Mouse (Mus musculus) kidney, embryonic 15.5 days (tissue): ENCODE results near the gene Mrvi1. TPM values are rescaled to one million over a fixed set of nuclear protein-coding genes. Genes with fewer than 3 reads are reported as not detected.
A peak's percentile ranks its signal among the peaks of the same experiment; 100 is the strongest.

Experiments
- ATAC-seq: fragments of 200-750 bp; cut with Nextera tagmentation; replicated peaks from 2 replicates; pipeline ENCODE4 v1.8.0; 2017; ENCODE audit warnings: moderate TSS enrichment; ENCODE audit not compliant: low FRiP score
- H3K27ac ChIP-seq: fragments of 300-500 bp; sonication (generic); 2 replicates; pipeline ENCODE4 v1.5.1; 2015; ENCODE audit warnings: mild to moderate bottlenecking, inconsistent platforms
- H3K27me3 ChIP-seq: fragments of 300-500 bp; sonication (generic); 2 replicates; pipeline ENCODE4 v1.6.1; 2015; ENCODE audit warnings: inconsistent platforms
- H3K36me3 ChIP-seq: fragments of 300-500 bp; sonication (generic); 2 replicates; pipeline ENCODE4 v1.6.1; 2015; ENCODE audit warnings: inconsistent platforms
- H3K4me1 ChIP-seq: fragments of 300-500 bp; sonication (generic); 2 replicates; pipeline ENCODE4 v1.6.1; 2015; ENCODE audit warnings: inconsistent platforms
- H3K4me2 ChIP-seq: fragments of 300-500 bp; sonication (generic); 2 replicates; pipeline ENCODE4 v1.6.1; 2015; ENCODE audit warnings: moderate library complexity, mild to moderate bottlenecking, inconsistent platforms
- H3K4me3 ChIP-seq: fragments of 300-500 bp; sonication (generic); replicated peaks from 2 replicates; pipeline ENCODE4 v1.5.1; 2015; ENCODE audit warnings: mild to moderate bottlenecking, inconsistent platforms
- H3K9ac ChIP-seq: fragments of 300-500 bp; sonication (generic); 2 replicates; pipeline ENCODE4 v1.6.1; 2015; ENCODE audit warnings: mild to moderate bottlenecking, inconsistent platforms
- H3K9me3 ChIP-seq: fragments of 300-500 bp; sonication (generic); replicated peaks from 2 replicates; pipeline ENCODE4 v1.6.1; 2016; ENCODE audit warnings: inconsistent platforms
- WGBS: fragments of 180-500 bp; shearing (Covaris S2); methylation state at CpG from one replicate; pipeline ENCODE4 v1.1.7; 2015; ENCODE audit warnings: mixed read lengths; 5-methylcytosine and 5-hydroxymethylcytosine counted together
- polyA plus RNA-seq: library from polyadenylated mRNA; unstranded; fragments of >200 nt; fragmentation: Nextera tagmentation; extraction: Ambion mirVana; gene quantifications from 2 replicates; pipeline ENCODE4 v1.2.1, GENCODE M21; 2015

Mrvi1 gene
- polyA plus RNA-seq = 11.1 and 15.8 TPM in 2 replicates

DNA sequence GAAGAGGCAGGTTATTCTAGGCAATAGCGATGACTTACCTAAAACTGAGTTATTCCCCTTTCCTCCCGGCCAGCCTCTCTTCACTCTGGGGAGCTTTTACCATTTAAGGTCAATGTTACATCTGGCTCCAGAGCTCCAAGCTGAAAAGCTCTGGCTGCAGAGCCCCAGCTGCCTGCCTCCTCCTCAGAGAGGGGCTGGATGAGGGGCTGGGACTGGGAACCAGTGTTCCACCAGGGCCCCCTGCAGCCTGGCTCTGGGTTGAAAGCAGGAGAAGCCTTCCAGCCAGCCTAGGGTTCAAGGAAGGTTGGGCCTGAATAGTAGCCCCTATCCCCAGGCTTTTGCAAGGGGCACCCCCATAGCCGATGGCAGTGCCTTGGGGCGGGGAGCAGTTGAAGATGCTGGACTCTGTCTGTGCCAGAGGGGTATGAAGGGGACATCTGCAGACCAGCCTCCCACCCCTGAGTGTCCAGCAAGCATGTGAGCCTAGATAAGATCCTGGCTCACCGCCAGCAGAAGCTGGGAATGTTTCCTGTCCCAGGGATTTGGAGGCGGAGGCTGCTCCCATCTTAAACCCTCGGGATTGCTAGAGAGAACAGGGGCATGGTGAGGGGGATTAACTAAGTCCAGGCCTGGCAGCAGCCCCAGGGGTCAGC is at the start of gene Mrvi1:
TSS of gene Mrvi1 (minus strand) at position 409 of the 653 bp plus-strand sequence.
- H3K9ac ChIP-seq = peak within 1 kb of the TSS; percentile 4; the same call in 1 of the 2 replicates
- peaks cover 37% of the 10 kb centered on the region for H3K4me1 ChIP-seq
- peak within 1 kb of the TSS; percentile 54 for H3K4me2 ChIP-seq
- H3K36me3 ChIP-seq = no peaks in the 10 kb centered on the region
- peak within 1 kb of the TSS; percentile 34 for H3K4me3 ChIP-seq
- peak within 1 kb of the TSS; percentile 93 for H3K27ac ChIP-seq
- peak; percentile 66 for ATAC-seq
- H3K9me3 ChIP-seq = no peaks in the 10 kb centered on the region
- WGBS = 45% methylated on average over 7 of the region's 7 CpGs
- H3K27me3 ChIP-seq = no peaks in the 10 kb centered on the region

DNA sequence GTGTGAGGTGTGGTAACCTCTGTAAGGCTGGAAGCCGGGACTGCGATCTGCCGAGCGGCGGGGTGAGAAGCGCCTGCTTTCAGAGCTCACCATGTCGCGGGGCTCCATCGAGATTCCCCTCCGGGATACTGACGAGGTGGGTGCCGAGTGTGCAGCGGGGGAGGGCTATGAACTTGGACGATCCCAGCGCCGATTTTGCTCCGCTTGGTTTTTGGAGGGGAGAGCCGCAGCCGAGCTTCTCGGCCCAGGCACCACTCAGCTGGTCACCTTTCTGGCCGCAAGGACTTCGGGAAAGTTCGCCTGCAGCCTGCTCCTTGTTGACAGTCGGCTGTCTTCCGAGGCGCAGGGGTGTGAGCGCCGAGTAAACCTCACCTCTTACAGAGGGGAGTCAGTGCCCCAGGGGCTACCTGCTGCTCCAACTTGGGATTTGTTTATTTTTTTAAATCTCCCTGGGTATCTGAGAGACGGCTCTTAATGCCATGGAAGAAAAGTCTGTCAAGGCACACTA is 46.8 kb upstream of the Mrvi1 start:
- peak; percentile 31 for ATAC-seq
- H3K4me3 ChIP-seq = peak overlapping the region; percentile 78
- under 1% methylated on average over 29 of the region's 29 CpGs for WGBS

DNA sequence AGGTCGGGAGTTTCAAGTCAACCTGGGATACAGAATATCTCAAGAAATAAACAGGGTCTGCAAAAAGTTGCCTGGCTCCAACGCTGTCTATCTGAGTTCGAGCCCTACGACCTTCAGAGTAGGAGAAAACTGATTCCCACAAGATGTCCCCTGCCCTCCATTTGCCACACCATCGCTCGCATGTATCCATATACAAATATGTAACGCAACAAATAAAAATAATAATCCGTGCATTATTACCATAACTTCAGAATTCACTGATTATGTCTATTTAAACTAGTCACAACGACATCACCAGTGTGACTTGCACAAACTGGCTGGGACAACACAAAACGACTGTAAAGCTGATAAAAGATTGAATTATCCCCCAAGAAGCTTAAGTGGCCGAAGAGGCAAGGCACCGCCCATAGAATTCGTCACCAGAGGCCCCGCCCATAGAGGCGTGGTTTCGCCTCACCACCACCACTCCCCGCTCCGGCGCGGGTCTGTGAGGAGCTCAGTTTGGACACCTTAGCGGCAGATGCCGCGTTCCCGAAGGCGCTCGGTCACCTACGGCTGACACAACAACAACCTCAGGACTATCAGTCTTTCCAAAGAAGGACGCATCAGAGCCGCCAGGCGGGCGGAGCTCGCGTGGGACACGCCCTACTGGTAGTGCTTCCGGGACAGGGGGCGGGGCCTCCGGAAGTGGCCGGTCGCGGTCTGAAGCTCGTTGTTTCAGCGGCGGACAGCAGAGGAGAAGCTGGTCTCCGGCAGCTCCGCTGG is 46.2 kb upstream of the Mrvi1 start, which contains the start of gene Ctr9:
TSS of gene Ctr9 (plus strand) at position 671 of the 765 bp plus-strand sequence.
- Histone ChIP-seq H3K4me3 (peak within 1 kb of the TSS; percentile 78), H3K4me2 (peak within 1 kb of the TSS; percentile 63), H3K4me1 (peaks cover 18% of the 10 kb centered on the region), H3K27me3 (no peaks in the 10 kb centered on the region), H3K27ac (peak within 1 kb of the TSS; percentile 93), H3K36me3 (peaks cover 29% of the 10 kb centered on the region), H3K9me3 (no peaks in the 10 kb centered on the region), H3K9ac (peak within 1 kb of the TSS; percentile 67)
- WGBS = 6% methylated on average over 45 of the region's 45 CpGs
- peak; percentile 97 for ATAC-seq

More for the DNA sequence above, 46.8 kb upstream of the Mrvi1 start:
- peaks cover 15% of the 10 kb centered on the region for H3K4me1 ChIP-seq
- H3K4me2 ChIP-seq = peak overlapping the region; percentile 63
- H3K9ac ChIP-seq = peak overlapping the region; percentile 67
- peak overlapping the region; percentile 93 for H3K27ac ChIP-seq
- peaks cover 34% of the 10 kb centered on the region for H3K36me3 ChIP-seq
- H3K27me3 ChIP-seq = no peaks in the 10 kb centered on the region
- no peaks in the 10 kb centered on the region for H3K9me3 ChIP-seq

GRCm38 (mm10) chr7:111024912-111025311 is 42.7 kb upstream of the Mrvi1 start:
- WGBS = 60% methylated on average over 4 of the region's 4 CpGs
- no peak for ATAC-seq
- Histone ChIP-seq H3K4me3 (no peak overlapping the region), H3K9me3 (no peaks in the 10 kb centered on the region), H3K9ac (no peak overlapping the region), H3K4me2 (no peak overlapping the region), H3K36me3 (no peaks in the 10 kb centered on the region), H3K27ac (no peak overlapping the region), H3K27me3 (no peaks in the 10 kb centered on the region), H3K4me1 (peaks cover 17% of the 10 kb centered on the region)

- ATAC-seq = no peak
- no peak overlapping the region for H3K4me3 ChIP-seq
- H3K4me2 ChIP-seq = no peak overlapping the region
These were observed 41.9 kb upstream of the Mrvi1 start for GRCm38 (mm10) chr7:111024068-111024594.

GRCm38 (mm10) chr7:111020814-111021213 is 38.6 kb upstream of the Mrvi1 start:
- H3K9me3 ChIP-seq = no peaks in the 10 kb centered on the region
- no peak overlapping the region for H3K27ac ChIP-seq
- no peak overlapping the region for H3K4me3 ChIP-seq
- H3K4me2 ChIP-seq = no peak overlapping the region
- WGBS = 61% methylated on average over 4 of the region's 4 CpGs
- no peaks in the 10 kb centered on the region for H3K27me3 ChIP-seq
- H3K4me1 ChIP-seq = peaks cover 9% of the 10 kb centered on the region
- H3K36me3 ChIP-seq = no peaks in the 10 kb centered on the region
- ATAC-seq = no peak
- H3K9ac ChIP-seq = no peak overlapping the region

More at GRCm38 (mm10) chr7:111024068-111024594, 41.9 kb upstream of the Mrvi1 start:
- peak overlapping the region; percentile 79 for H3K27ac ChIP-seq
- 41% methylated on average over 8 of the region's 8 CpGs for WGBS
- H3K36me3 ChIP-seq = no peaks in the 10 kb centered on the region
- no peaks in the 10 kb centered on the region for H3K27me3 ChIP-seq
- H3K9ac ChIP-seq = no peak overlapping the region
- no peaks in the 10 kb centered on the region for H3K9me3 ChIP-seq
- peaks cover 12% of the 10 kb centered on the region for H3K4me1 ChIP-seq

GRCm38 (mm10) chr7:111016921-111017320 is 34.7 kb upstream of the Mrvi1 start:
- no peaks in the 10 kb centered on the region for H3K27me3 ChIP-seq
- ATAC-seq = no peak
- H3K4me3 ChIP-seq = no peak overlapping the region
- H3K4me2 ChIP-seq = no peak overlapping the region
- 82% methylated on average over 3 of the region's 3 CpGs for WGBS
- H3K36me3 ChIP-seq = no peaks in the 10 kb centered on the region
- H3K9ac ChIP-seq = no peak overlapping the region
- no peak overlapping the region for H3K27ac ChIP-seq
- H3K4me1 ChIP-seq = peaks cover 3% of the 10 kb centered on the region; the same call in 1 of the 2 replicates
- no peaks in the 10 kb centered on the region for H3K9me3 ChIP-seq

GRCm38 (mm10) chr7:111015731-111016130 is 33.5 kb upstream of the Mrvi1 start:
- 67% methylated on average over 5 of the region's 5 CpGs for WGBS
- no peak for ATAC-seq
- H3K9ac ChIP-seq = no peak overlapping the region
- H3K9me3 ChIP-seq = no peaks in the 10 kb centered on the region
- H3K27me3 ChIP-seq = no peaks in the 10 kb centered on the region
- H3K4me3 ChIP-seq = no peak overlapping the region
- H3K27ac ChIP-seq = no peak overlapping the region
- no peaks in the 10 kb centered on the region for H3K36me3 ChIP-seq
- peaks cover 2% of the 10 kb centered on the region; the same call in 1 of the 2 replicates for H3K4me1 ChIP-seq
- H3K4me2 ChIP-seq = no peak overlapping the region

GRCm38 (mm10) chr7:111014893-111015292 is 32.6 kb upstream of the Mrvi1 start:
- no peak overlapping the region for H3K27ac ChIP-seq
- H3K4me3 ChIP-seq = no peak overlapping the region
- ATAC-seq = peak; percentile 89
- 31% methylated on average over 5 of the region's 5 CpGs for WGBS
- no peak overlapping the region for H3K4me2 ChIP-seq
- H3K36me3 ChIP-seq = no peaks in the 10 kb centered on the region
- H3K9me3 ChIP-seq = no peaks in the 10 kb centered on the region
- H3K9ac ChIP-seq = no peak overlapping the region
- H3K4me1 ChIP-seq = peaks cover 2% of the 10 kb centered on the region; the same call in 1 of the 2 replicates
- no peaks in the 10 kb centered on the region for H3K27me3 ChIP-seq

- Histone ChIP-seq H3K4me3 (no peak overlapping the region), H3K27ac (no peak overlapping the region), H3K9ac (no peak overlapping the region), H3K4me2 (no peak overlapping the region), H3K27me3 (no peaks in the 10 kb centered on the region), H3K4me1 (peaks cover 2% of the 10 kb centered on the region; the same call in 1 of the 2 replicates), H3K36me3 (no peaks in the 10 kb centered on the region), H3K9me3 (no peaks in the 10 kb centered on the region)
- ATAC-seq = no peak
- WGBS = 72% methylated on average over 7 of the region's 7 CpGs
These were observed 31.9 kb upstream of the Mrvi1 start for GRCm38 (mm10) chr7:111014039-111014605.

- Histone ChIP-seq H3K27me3 (no peaks in the 10 kb centered on the region), H3K36me3 (no peaks in the 10 kb centered on the region), H3K4me3 (no peak overlapping the region), H3K9me3 (no peaks in the 10 kb centered on the region), H3K4me1 (no peaks in the 10 kb centered on the region), H3K27ac (no peak overlapping the region), H3K4me2 (no peak overlapping the region), H3K9ac (no peak overlapping the region)
- 89% methylated on average over 3 of the region's 3 CpGs for WGBS
- ATAC-seq = no peak
These were observed 22.0 kb upstream of the Mrvi1 start for GRCm38 (mm10) chr7:111004136-111004840.
